Mouse (Mus musculus) lung, adult 2 months (tissue): ENCODE results near the gene Epb41. TPM values are rescaled to one million over a fixed set of nuclear protein-coding genes. Genes with fewer than 3 reads are reported as not detected.

Source experiments
- DNase-seq: peaks from one replicate; pipeline ENCODE4 v3.0.0; 2022
- H3K4me1 ChIP-seq: fragments of 200-500 bp; 2 replicates; pipeline ENCODE4 v1.6.1; 2011; ENCODE audit warnings: low read length; ENCODE audit not compliant: control insufficient read depth, insufficient read depth
- H3K4me3 ChIP-seq: fragments of 200-500 bp; replicated peaks from 2 replicates; pipeline ENCODE3; 2011; ENCODE audit warnings: low read depth, mild to moderate bottlenecking, control low read depth, low read length; ENCODE audit errors: extremely low read depth
- CTCF ChIP-seq: fragments of 200-500 bp; IDR thresholded peaks from 2 replicates; pipeline ENCODE4 v1.5.1; 2011; ENCODE audit warnings: mild to moderate bottlenecking, low read length, control low read depth; ENCODE audit not compliant: insufficient read depth
- POLR2A ChIP-seq: fragments of 200-500 bp; IDR thresholded peaks from 2 replicates; pipeline ENCODE4 v1.6.1; 2011; ENCODE audit warnings: low read depth, mild to moderate bottlenecking, control low read depth, low read length, borderline replicate concordance; ENCODE audit errors: extremely low read depth
- WGBS: fragments of 180-500 bp; shearing (Covaris S2); methylation state at CpG from one replicate; pipeline ENCODE4 v1.1.7; 2018; 5-methylcytosine and 5-hydroxymethylcytosine counted together
- polyA plus RNA-seq: library from polyadenylated mRNA; depleted of rRNA; stranded (reverse); fragments of >200 nt; gene quantifications from 2 replicates; pipeline ENCODE4 v1.2.3, GENCODE M21; 2012

Gene Epb41
- polyA plus RNA-seq, 1 experiment, result 38.3 TPM

DNA sequence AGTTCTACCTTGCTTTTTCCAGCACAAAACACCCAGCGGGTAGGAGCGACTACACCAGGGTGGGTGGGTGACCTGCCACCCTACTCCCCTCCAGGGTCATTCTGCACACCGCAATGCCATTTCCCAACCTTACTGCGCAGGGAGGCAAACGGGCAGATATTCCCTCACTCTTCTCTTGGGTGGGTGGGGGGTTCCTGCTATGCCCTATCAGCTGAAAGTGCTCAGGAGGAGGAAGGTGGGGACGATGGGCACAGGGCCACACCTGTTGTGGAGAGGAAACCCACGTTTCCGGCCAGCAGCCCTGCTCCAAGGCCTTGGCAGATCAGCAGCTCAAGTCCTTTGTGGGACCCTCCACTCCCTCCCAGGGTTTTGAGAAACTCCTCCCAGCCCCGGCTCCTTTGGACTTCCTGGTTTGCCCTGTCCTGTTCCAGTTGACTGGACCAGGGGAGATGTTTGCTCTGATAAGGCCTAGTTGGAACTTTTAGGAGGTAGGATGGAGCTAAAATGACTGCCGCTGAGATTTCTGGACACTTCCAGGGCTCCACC, 158.0 kb downstream of the Epb41 start:
- 63% methylated on average over 10 of the region's 10 CpGs for WGBS

DNA sequence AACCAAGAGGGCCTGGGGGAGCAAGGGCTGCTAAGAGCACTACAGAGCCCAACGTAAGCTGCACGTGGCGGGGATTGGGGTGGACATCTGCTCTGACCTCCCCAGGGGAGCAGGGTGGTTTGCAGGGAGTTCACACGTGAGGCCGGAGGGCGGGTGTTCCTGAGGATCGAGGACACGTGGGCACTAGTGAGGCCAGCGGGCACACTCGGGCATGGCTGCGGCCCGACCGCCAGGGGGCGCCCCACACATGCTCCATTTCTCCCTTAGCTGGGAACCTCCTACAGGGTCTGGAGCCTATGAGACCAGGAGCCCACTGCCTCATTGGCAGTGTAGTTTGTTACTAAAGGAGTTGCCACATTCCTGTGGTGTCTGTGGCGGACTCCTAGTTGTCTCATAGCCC, 158.7 kb downstream of the Epb41 start:
- peak; percentile 82 for DNase-seq
- Histone ChIP-seq H3K4me1 (peaks cover 8% of the 10 kb centered on the region), H3K4me3 (no peak overlapping the region)
- TF ChIP-seq CTCF, result peak; percentile 62
- TF ChIP-seq POLR2A, result no peak
- 9% methylated on average over 15 of the region's 15 CpGs for WGBS

More for the DNA sequence above, 158.0 kb downstream of the Epb41 start:
- TF ChIP-seq CTCF (no peak), POLR2A (no peak)
- no peak for DNase-seq
- peaks cover 8% of the 10 kb centered on the region for H3K4me1 ChIP-seq
- H3K4me3 ChIP-seq, result no peak overlapping the region

DNA sequence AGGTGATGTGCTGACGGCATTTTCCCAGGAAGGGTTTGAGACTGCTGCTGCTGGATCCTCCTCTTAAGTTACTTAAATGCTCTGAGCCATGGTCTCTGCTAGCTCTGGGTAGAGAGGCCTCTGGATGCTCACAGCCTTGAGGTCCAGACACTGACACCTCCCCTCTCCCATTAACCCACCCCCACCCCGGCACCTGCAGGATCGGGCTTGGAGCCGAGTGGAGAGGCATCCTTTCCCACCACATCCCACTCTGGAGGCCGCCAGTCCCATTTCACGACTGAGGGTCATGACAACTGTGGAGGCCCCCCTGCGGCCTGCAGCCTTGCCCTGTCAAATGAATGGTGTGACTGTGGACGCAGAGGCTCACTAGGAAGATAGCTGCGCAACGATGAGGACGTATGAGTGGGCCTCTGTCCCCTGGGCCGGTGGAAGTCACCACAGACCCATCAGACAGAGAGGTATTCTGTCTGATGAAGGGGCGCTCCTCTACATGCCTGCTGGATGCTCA, 159.2 kb downstream of the Epb41 start:
- no peak for TF ChIP-seq CTCF
- no peak for TF ChIP-seq POLR2A
- WGBS, result 49% methylated on average over 13 of the region's 13 CpGs
- no peak overlapping the region for H3K4me3 ChIP-seq

DNA sequence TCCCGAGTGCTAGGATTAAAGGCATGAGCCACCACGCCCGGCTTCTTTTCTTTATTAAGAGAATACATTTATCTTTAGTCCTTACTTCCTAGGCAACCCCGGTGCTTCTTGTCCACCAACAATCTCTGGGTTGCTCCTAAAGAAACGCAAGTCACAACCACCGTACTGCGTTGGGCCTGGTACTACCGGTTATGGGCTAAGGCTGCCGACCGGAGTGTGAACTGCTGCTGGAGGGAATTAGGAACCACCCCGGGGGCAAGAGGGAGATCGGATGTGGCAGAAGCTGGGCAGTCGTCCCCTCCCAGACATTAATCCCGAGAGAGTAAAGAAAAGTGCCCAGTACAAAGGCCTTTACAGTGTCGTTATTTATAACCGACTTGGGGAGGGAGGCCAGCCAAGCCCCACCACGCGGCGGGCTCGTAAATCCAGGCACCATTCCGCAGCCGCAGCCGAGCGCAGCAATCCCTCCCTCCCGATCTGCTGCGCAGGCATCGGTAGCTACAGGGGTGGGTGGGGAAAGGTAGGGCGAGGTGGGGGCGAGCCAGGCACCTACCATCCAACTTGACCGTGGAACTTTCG, 160.1 kb downstream of the Epb41 start:
- no peak for DNase-seq
- Histone ChIP-seq H3K4me3 (no peak overlapping the region), H3K4me1 (peaks cover 13% of the 10 kb centered on the region)
- TF ChIP-seq CTCF (no peak), POLR2A (no peak)
- WGBS, result 13% methylated on average over 31 of the region's 31 CpGs

More for the DNA sequence above, 159.2 kb downstream of the Epb41 start:
- H3K4me1 ChIP-seq, result peaks cover 8% of the 10 kb centered on the region
- DNase-seq, result no peak

DNA sequence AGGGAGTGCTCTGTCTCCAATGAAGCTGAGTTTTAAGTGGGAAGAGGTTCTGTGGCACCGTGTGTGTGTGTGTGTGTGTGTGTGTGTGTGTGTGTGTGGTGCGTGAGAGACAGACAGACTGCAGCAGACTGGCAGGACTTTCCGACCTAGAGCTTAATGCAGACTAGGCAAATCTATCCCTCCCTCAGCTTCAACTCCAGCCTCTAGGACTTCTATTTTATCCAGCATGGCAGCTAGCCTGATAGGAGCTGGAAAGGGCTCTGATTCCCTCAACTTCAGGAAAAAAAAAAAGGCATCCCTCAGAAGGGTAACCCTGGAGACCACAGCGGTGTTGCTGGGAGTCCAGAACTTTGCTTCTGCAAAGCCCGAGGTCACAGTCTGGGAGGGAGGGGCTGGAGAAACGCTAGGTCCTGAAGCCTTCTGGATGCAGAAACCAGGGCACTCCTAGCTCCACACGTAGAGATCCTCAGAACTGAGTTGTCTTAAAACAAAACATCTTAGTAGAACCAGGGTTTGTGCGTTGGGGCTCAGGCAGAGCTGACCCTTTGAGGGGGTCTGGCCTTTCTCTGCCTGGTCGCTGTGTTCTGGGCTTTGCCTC, 161.0 kb downstream of the Epb41 start:
- H3K4me3 ChIP-seq, result no peak overlapping the region
- DNase-seq, result no peak
- no peak for TF ChIP-seq POLR2A
- TF ChIP-seq CTCF, result no peak
- 31% methylated on average over 9 of the region's 9 CpGs for WGBS
- peaks cover 13% of the 10 kb centered on the region for H3K4me1 ChIP-seq

DNA sequence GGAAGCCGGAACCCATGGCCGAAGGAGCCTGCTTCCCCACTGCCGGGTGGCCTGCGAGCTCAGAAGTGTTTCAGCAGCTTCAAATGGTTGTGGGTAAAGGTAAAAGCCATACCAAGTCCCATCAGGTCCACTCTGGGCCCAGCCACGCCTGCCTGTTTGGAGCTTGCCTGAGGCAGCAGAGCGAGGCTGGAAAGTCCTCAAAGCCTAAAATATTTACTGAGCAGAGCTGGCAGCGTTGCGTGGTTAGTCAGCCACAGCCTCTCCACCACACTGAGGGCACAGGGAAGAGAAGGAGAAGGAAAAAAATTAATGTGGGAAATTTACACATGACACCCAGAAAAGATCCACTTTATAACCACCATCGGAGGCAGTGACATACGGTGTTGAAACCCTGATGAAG, 161.6 kb downstream of the Epb41 start:
- H3K4me1 ChIP-seq, result peaks cover 13% of the 10 kb centered on the region
- TF ChIP-seq POLR2A (no peak), CTCF (no peak)
- peak; percentile 41 for DNase-seq
- H3K4me3 ChIP-seq, result no peak overlapping the region
- 42% methylated on average over 10 of the region's 10 CpGs for WGBS

DNA sequence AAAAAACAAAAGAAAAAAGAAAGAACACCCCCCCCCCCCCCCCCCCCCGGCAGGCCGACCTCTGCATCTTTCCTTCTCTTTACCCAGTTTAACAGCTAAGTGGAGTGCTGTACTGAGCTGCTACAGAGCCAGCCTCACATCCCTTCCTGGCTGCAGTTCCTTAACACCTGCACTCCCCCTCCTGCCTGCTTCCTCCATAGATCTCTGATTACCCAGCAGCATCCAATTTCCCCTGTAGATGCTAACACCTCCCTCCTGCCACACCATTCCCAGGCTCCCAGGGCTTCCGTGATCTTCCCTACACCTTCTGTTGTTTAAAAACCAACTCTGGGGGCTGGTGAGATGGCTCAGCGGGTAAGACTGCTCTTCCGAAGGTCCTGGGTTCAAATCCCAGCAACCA, 163.6 kb downstream of the Epb41 start:
- WGBS, result 53% methylated on average over 5 of the region's 5 CpGs
- H3K4me1 ChIP-seq, result peaks cover 13% of the 10 kb centered on the region
- no peak for DNase-seq
- no peak for TF ChIP-seq CTCF
- TF ChIP-seq POLR2A, result no peak
- H3K4me3 ChIP-seq, result no peak overlapping the region

DNA sequence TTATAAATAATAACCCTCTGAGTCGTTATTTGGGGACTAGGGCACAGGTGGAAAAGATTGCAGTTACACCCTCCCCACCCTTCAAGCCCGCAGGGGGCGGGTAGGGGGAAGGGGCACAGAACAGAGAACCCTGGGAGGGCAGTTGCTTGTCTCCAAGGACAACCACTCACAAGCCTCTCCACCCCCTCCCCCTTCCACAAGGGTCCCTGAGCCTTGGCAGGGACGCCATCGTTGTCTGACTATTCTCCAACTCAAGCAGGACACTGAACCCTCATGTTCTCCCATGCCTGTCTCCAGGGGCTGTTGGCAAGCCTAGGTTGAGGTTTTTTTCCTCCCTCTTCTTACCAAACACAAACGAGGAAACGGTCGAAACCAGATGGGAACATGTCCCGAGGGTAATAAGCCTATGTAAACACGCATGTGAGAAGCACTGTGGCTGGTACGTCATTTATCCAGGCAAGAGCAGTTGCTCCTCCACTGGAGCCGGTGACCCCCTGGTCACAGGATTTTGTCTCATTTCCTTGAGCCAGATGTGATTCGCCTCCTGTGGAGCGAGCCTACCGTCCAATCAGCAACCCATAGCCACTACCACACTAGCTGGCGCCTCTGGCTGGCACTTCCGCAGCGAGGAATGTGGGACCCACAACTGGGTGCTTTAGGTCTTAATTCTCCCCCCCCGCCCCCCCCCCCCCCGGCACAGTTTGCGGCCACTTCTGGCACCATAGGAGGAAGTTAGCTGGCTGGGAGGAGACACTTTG, 164.7 kb downstream of the Epb41 start:
- peak overlapping the region; percentile 0 for H3K4me3 ChIP-seq
- TF ChIP-seq POLR2A (no peak), CTCF (no peak)
- peak; percentile 33 for DNase-seq
- H3K4me1 ChIP-seq, result peaks cover 9% of the 10 kb centered on the region; the same call in 1 of the 2 replicates
- 7% methylated on average over 18 of the region's 21 CpGs for WGBS

DNA sequence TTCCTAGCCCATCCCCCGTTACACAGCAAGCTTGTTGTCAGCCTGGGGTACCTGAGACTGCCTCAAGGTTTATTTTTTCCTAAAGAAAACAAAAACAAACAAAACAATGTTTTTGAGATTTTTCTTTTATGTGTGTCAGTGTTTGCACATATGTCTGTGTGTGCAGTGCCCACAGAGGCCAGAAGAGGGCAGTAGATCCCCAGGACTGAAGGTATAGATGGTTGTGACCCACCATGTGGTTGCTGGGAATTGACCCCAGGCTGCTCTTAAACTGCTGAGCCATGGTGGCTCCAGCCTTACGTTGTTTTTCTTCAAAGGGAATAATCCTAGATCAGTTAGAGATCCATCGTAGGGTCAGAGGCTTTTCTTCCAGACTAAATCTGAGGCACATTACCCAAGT, 167.2 kb downstream of the Epb41 start:
- H3K4me3 ChIP-seq, result no peak overlapping the region
- peaks cover 5% of the 10 kb centered on the region; the same call in 1 of the 2 replicates for H3K4me1 ChIP-seq
- no peak for DNase-seq
- TF ChIP-seq POLR2A (no peak), CTCF (0 out of 2 replicates have a peak, but pooled peaks have one; percentile 26)
- WGBS, result 93% methylated on average over 3 of the region's 3 CpGs
